Mouse (Mus musculus) kidney, postnatal 4 days (tissue): ENCODE measurements around the gene Dazap2.

Experiments
- DNase-seq, 2 experiments: peaks; one replicate each; pipeline ENCODE4 v3.0.0; 2021; ENCODE audit warnings: mixed read lengths in 2 of 2

The Dazap2 gene

DNA sequence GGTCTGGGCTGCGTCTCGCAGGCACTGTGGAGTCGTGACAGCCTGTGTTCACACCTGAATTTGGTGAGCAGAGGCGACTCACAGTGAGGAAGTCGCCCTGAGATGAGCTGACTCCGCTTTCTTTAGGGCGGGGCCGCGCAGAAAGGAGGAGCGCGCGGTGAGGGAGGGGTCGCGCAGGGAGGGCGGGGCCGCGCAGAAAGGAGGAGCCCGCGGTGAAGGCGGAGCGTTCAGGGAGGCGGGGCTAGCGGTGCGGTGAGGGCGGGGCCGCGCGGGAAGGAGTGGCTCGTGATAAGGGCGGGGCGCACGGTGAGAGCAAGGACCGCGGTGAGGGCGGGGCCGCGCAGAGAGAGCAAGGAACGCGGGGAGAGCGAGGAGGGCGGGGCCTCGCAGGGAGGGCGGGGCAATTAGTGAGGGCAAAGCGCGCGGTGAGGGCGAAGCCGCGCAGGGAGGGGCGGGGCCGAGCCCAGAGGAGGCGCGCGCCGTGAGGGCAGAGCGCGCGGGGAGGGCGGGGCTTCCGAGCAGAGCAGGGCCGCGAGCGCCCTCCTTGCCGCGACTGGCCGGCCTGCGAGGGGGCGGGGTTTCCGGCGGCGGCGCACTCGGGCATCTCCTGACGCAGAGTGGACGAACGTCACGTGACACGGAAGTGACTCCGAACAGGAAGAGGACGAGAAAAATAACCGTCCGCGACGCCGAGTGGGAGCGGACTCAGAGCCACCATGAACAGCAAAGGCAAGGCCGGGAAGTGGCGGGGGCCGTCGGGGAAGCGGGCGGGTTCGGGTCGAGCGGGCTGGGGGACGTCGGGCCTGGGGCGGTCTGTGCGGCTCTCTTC lies at the start of gene Dazap2:
TSS of gene Dazap2 (plus strand) at position 354 of the 829 bp plus-strand sequence.
- DNase-seq, result peak; percentile 100

GRCm38 (mm10) chr15:100566531-100566930 lies 48.6 kb upstream of the Dazap2 start:
- DNase-seq, result no peak

DNA sequence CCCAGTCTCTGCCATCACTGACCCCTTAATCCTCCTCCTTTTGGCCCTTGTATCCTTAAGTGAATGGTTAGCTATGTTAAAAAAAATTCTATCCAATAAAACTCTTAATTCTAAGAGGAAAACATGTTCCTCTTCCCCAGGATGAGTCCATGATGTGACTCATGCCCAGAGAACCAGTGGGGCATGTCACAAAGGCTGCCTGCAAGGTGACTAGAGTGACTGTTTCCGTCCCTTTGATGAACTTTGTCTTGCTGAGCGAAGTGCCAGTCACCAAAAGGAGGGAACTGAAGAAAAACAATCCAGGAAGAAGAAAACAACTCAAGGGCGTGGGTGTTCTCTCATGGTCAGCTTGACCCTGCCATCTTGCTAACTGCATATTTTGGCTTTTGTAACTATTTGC lies 45.9 kb upstream of the Dazap2 start:
- no peak for DNase-seq

GRCm38 (mm10) chr15:100573946-100574345 lies 41.2 kb upstream of the Dazap2 start:
- DNase-seq, result peak; percentile 33 to 55

GRCm38 (mm10) chr15:100574378-100574777 lies 40.8 kb upstream of the Dazap2 start:
- no peak for DNase-seq

DNA sequence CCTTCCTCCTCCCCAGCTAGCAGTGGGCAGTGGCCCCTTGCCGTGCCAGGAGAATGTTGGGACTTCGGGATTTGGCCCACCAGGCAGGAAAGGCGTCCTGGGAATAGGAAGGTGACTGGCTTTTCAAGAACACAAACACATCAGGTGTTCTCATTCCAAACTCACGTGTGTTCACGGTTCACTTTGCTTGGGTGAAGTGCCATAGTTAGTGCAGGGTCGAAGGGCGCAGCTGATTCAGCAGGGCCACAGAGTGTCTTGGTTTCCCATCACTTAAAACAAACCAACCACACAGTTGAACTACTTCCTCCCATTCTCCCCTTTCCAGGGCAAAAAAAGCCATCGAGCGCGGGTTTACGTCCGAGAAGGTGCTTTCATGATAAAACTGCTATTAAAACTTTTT lies 39.8 kb upstream of the Dazap2 start:
- DNase-seq, result peak in 1 of 2 experiments; percentile 48

DNA sequence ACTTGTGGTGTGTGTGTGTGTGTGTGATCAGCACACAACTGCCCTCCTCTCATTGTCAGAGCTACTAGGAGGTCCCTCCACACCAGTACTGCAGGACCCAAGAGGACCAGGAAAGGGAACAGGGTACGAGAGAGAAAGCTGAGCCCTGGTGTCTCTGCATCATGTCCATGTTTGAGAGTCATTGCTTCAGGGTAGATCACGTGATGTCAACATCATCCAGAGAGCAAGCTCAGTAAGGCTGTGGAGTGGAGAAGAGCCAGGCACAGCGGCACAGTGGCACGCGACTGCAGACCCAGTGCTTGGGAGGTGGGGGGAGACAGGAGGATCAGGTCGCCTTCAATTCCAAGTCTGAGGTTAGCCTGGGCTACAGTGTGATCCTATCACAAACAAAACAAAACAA lies 38.8 kb upstream of the Dazap2 start:
- no peak for DNase-seq

- DNase-seq, result no peak
Measured at GRCm38 (mm10) chr15:100576810-100577209, 38.3 kb upstream of the Dazap2 start.

GRCm38 (mm10) chr15:100577972-100578371 lies 37.2 kb upstream of the Dazap2 start:
- no peak for DNase-seq

DNA sequence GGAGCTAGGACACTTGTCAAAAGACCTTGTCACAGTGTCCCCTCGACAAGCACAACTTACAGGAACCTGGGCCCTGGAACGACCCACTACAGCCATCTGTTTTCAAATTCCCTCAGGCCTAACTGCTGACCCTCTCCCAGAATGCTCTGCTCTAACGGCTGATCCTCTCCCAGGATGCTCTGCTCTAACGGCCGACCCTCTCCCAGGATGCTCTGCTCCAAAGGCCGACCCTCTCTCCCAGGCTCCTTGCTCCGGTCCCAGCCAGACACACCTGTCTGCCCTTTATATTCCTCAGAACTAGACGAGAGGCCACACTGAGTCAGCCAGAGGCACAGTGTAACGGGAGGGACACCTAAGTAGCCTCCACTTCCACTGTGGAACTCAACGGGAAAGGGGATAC lies 35.0 kb upstream of the Dazap2 start:
- DNase-seq, result no peak

- DNase-seq, result no peak
Measured at GRCm38 (mm10) chr15:100585931-100586330, 29.2 kb upstream of the Dazap2 start.

DNA sequence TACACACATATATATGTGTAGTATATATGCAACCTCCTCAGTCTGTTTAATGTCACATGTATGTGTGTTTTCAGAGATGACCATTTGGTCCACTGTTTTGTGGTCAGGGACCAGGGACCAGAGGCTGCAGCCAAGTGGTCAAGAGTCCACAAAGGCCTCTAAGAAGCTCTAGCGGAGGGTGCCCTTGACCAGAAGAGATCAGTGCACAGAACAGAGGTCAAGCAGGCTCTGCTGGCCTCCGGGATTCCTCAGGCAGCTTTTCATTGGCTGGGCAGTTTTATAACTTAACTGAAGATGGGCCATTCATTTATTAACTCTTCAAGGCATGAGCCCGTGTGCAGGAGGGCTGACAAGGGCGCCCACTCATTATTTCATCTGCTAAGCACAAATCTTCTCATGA lies 28.0 kb upstream of the Dazap2 start:
- DNase-seq, result peak in 1 of 2 experiments; percentile 47

DNA sequence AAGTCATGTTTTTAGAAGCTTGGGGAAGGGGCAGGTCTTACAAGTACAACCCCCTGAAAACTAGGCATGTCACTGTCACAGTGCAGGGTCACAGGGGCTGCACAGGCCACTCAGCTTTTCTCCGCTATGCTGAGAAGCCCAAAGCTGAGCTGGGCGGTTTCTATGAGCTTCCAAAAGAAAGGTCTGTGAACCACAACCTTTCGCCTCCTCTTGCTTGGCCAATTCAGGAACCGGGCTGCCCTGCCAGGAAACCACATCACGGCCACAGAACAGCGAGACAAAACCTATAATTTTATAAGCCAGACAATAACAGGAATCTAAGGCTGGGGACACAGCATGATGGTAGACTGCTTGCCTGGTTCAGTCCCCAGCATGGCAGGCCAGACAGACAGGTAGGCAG lies 26.9 kb upstream of the Dazap2 start:
- no peak for DNase-seq

GRCm38 (mm10) chr15:100590436-100590835 lies 24.7 kb upstream of the Dazap2 start:
- DNase-seq, result no peak

- DNase-seq, result no peak
Measured at GRCm38 (mm10) chr15:100592817-100593216, 22.3 kb upstream of the Dazap2 start.

GRCm38 (mm10) chr15:100598287-100598882 lies 16.8 kb upstream of the Dazap2 start:
- no peak for DNase-seq

- peak; percentile 67 to 76 for DNase-seq
Measured at GRCm38 (mm10) chr15:100598883-100599275, 16.3 kb upstream of the Dazap2 start.

GRCm38 (mm10) chr15:100599276-100600046 lies 15.7 kb upstream of the Dazap2 start, which contains the start of gene Pou6f1:
TSS of gene Pou6f1 (minus strand) at chr15:100599984.
- DNase-seq, result peak; percentile 77 to 84

DNA sequence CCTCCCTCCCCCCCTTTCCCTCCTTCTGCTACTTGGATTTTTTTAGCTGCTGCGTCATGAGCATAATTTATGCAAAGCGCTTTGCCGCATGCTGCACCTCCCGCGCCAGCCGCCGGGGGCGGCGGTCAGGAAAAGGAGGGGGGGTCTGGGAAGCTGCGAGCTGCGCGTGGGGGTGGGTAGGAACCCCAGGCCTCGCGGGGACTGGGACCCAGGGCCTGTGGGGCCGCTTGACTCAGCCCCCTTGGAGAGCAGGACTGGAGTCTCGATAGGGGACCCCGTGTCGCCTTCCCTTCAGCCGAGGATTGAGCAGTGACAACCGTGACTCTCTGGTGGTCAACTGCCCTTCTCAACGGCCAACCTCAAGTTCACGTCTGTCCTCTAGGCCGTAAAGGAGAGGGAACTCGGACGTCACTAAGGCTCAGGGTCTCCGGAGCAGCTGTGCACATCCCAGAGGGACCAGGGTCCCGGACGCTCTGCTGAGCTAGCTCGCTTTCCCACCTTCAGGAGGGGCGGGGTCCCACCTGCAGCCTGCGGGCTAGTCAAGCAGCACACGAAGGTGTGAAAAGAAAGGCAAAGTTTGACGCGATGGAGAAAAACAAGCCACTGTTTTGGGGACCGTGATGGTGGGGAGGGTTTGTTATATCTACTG lies 15.0 kb upstream of the Dazap2 start:
- DNase-seq, result peak; percentile 85 to 92

DNA sequence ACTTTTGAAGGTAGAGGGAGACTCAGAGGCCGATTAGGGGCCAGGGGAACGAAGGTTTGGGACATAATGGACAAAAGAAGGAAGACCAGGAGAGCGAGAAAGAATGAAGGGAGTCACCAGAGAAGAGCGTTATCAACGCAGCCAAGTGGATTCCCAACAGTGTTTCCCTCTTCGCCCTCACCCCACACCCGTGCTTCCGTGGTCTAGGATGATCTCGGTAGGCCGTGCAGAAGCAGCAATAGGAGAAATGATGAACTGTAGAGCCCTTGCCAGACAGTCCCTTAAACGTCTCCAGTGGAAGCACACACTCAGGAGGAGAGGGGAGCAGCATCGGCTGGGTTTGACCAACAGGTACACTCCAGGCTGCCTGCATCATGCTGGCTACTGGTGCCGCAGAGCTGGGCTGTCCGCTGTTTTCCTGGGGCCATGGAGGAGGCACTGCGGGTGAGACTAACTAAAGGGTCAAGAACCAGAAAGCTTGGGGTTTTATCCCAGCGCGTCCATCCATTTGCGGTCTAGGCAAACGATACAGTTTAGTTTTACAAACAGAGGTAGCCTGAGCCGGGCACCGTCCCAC lies 14.4 kb upstream of the Dazap2 start:
- DNase-seq, result peak in 1 of 2 experiments; percentile 38

GRCm38 (mm10) chr15:100601669-100602068 lies 13.5 kb upstream of the Dazap2 start:
- DNase-seq, result no peak

DNA sequence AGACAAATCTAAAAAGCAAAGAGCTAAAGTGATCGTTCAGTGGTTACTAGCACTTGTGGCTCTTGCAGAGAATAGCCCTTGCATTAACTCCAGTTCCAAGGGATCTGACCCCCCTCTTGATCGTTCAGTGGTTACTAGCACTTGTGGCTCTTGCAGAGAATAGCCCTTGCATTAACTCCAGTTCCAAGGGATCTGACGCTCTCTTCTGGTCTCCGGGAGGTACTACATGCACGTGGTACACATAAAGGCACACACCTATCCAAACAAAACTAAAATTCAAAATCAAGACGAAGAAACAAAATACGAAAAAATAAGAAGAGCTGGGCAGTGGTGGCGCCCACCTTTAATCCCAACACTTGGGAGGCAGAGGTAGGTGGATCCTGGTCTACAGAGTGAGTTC lies 8.5 kb upstream of the Dazap2 start:
- peak in 1 of 2 experiments; percentile 48 for DNase-seq

GRCm38 (mm10) chr15:100611951-100612350 lies 3.2 kb upstream of the Dazap2 start:
- no peak for DNase-seq
